Mouse (Mus musculus) limb, embryonic 11.5 days (tissue): ENCODE results near the gene Rabgap1l. TPM values are rescaled to one million over a fixed set of nuclear protein-coding genes. Genes with fewer than 3 reads are reported as not detected.

Source experiments
- ATAC-seq: fragments of 200-750 bp; cut with Nextera tagmentation; 2 replicates; pipeline ENCODE4 v1.8.0; 2017; ENCODE audit warnings: low read depth; ENCODE audit not compliant: insufficient number of reproducible peaks, low FRiP score, low TSS enrichment
- DNase-seq: peaks from one replicate; pipeline ENCODE4 v3.0.0-alpha.2; 2015; ENCODE audit warnings: low spot score
- H3K27ac ChIP-seq: fragments of 300-500 bp; sonication (generic); replicated peaks from 2 replicates; pipeline ENCODE4 v1.5.1; 2014; ENCODE audit warnings: low read depth, mild to moderate bottlenecking, low read length
- H3K27me3 ChIP-seq: fragments of 300-500 bp; sonication (generic); 2 replicates; pipeline ENCODE4 v1.6.1; 2014; ENCODE audit warnings: mild to moderate bottlenecking, low read length, mixed read lengths; ENCODE audit not compliant: control insufficient read depth, insufficient read depth
- H3K36me3 ChIP-seq: fragments of 300-500 bp; sonication (generic); 2 replicates; pipeline ENCODE4 v1.6.1; 2014; ENCODE audit warnings: mild to moderate bottlenecking, low read length, moderate library complexity, mixed read lengths; ENCODE audit not compliant: control insufficient read depth, insufficient read depth
- H3K4me1 ChIP-seq: fragments of 300-500 bp; sonication (generic); 2 replicates; pipeline ENCODE4 v1.6.1; 2014; ENCODE audit warnings: low read length, mixed read lengths; ENCODE audit not compliant: control insufficient read depth, insufficient read depth
- H3K4me2 ChIP-seq: fragments of 300-500 bp; sonication (generic); 2 replicates; pipeline ENCODE4 v1.6.1; 2014; ENCODE audit warnings: low read depth, mild to moderate bottlenecking, moderate library complexity; ENCODE audit not compliant: severe bottlenecking
- H3K4me3 ChIP-seq: fragments of 300-500 bp; sonication (generic); 2 replicates; pipeline ENCODE4 v1.5.1; 2014; ENCODE audit warnings: low read depth, low read length
- H3K9ac ChIP-seq: fragments of 300-500 bp; sonication (generic); 2 replicates; pipeline ENCODE4 v1.6.1; 2014; ENCODE audit warnings: mild to moderate bottlenecking, low read length
- H3K9me3 ChIP-seq: fragments of 300-500 bp; sonication (generic); 2 replicates; pipeline ENCODE4 v1.6.1; 2016; ENCODE audit warnings: low read length; ENCODE audit not compliant: control insufficient read depth
- WGBS: fragments of 180-500 bp; shearing (Covaris S2); extraction: QIAGEN DNeasy Blood & Tissue Kit; methylation state at CpG from one replicate; pipeline ENCODE4 v1.1.7; 2014; 5-methylcytosine and 5-hydroxymethylcytosine counted together
- polyA plus RNA-seq: library from polyadenylated mRNA; unstranded; fragments of >200 nt; fragmentation: Nextera tagmentation; extraction: Ambion mirVana; gene quantifications from 2 replicates; pipeline ENCODE4 v1.2.1, GENCODE M21; 2014

Rabgap1l gene
- polyA plus RNA-seq, 1 experiment from 2014 or later: 14.3 TPM

GRCm38 (mm10) chr1:160681398-160682050, 111.5 kb downstream of the Rabgap1l start:
- no peak overlapping the region for H3K4me2 ChIP-seq
- no peaks in the 10 kb centered on the region for H3K4me1 ChIP-seq
- H3K4me3 ChIP-seq: no peak overlapping the region

GRCm38 (mm10) chr1:160674763-160675162, 118.2 kb downstream of the Rabgap1l start:
- Histone ChIP-seq H3K4me2 (no peak overlapping the region), H3K4me3 (no peak overlapping the region), H3K36me3 (no peaks in the 10 kb centered on the region), H3K27ac (no peak overlapping the region), H3K27me3 (no peaks in the 10 kb centered on the region), H3K4me1 (no peaks in the 10 kb centered on the region), H3K9ac (no peak overlapping the region), H3K9me3 (no peaks in the 10 kb centered on the region)
- DNase-seq (no peak), ATAC-seq (no peak)
- WGBS: 78% methylated on average over 2 of the region's 2 CpGs

More at GRCm38 (mm10) chr1:160681398-160682050, 111.5 kb downstream of the Rabgap1l start:
- H3K36me3 ChIP-seq: no peaks in the 10 kb centered on the region
- no peaks in the 10 kb centered on the region for H3K27me3 ChIP-seq
- DNase-seq (no peak), ATAC-seq (no peak)
- no peak overlapping the region for H3K9ac ChIP-seq
- no peak overlapping the region for H3K27ac ChIP-seq
- H3K9me3 ChIP-seq: no peaks in the 10 kb centered on the region
- 89% methylated on average over 3 of the region's 3 CpGs for WGBS

- no peaks in the 10 kb centered on the region for H3K9me3 ChIP-seq
- WGBS: 54% methylated on average over 3 of the region's 3 CpGs
- no peaks in the 10 kb centered on the region for H3K36me3 ChIP-seq
- H3K27ac ChIP-seq: no peak overlapping the region
- no peak for ATAC-seq
- no peak overlapping the region for H3K4me3 ChIP-seq
- no peaks in the 10 kb centered on the region for H3K4me1 ChIP-seq
- no peak for DNase-seq
- no peak overlapping the region for H3K4me2 ChIP-seq
- no peak overlapping the region for H3K9ac ChIP-seq
- no peaks in the 10 kb centered on the region for H3K27me3 ChIP-seq
Measured at GRCm38 (mm10) chr1:160672088-160672814, 120.8 kb downstream of the Rabgap1l start.

- ATAC-seq: no peak
- H3K27ac ChIP-seq: no peak overlapping the region
- H3K27me3 ChIP-seq: no peaks in the 10 kb centered on the region
- H3K4me3 ChIP-seq: no peak overlapping the region
- H3K4me2 ChIP-seq: no peak overlapping the region
- no peak for DNase-seq
- no peak overlapping the region for H3K9ac ChIP-seq
- H3K4me1 ChIP-seq: 0 out of 2 replicates have a peak, but pooled peaks cover 2% of the 10 kb centered on the region
- no peaks in the 10 kb centered on the region for H3K36me3 ChIP-seq
- H3K9me3 ChIP-seq: no peaks in the 10 kb centered on the region
- WGBS: 41% methylated on average over 2 of the region's 2 CpGs
Measured at GRCm38 (mm10) chr1:160655806-160656470, 137.1 kb downstream of the Rabgap1l start.

- Histone ChIP-seq H3K36me3 (no peaks in the 10 kb centered on the region), H3K9me3 (no peaks in the 10 kb centered on the region), H3K9ac (no peak overlapping the region), H3K4me3 (no peak overlapping the region), H3K27ac (no peak overlapping the region), H3K4me2 (no peak overlapping the region), H3K4me1 (peaks cover 8% of the 10 kb centered on the region; the same call in 1 of the 2 replicates), H3K27me3 (no peaks in the 10 kb centered on the region)
- ATAC-seq (no peak), DNase-seq (no peak)
- 42% methylated on average over 3 of the region's 3 CpGs for WGBS
Measured at GRCm38 (mm10) chr1:160651691-160652090, 141.3 kb downstream of the Rabgap1l start.

- ATAC-seq (no peak), DNase-seq (no peak)
- H3K4me1 ChIP-seq: peaks cover 5% of the 10 kb centered on the region; the same call in 1 of the 2 replicates
- no peaks in the 10 kb centered on the region for H3K36me3 ChIP-seq
- H3K27ac ChIP-seq: no peak overlapping the region
- H3K27me3 ChIP-seq: no peaks in the 10 kb centered on the region
- H3K4me3 ChIP-seq: no peak overlapping the region
- H3K9ac ChIP-seq: no peak overlapping the region
- WGBS: 91% methylated on average over 3 of the region's 3 CpGs
- no peaks in the 10 kb centered on the region for H3K9me3 ChIP-seq
- H3K4me2 ChIP-seq: no peak overlapping the region
Measured at GRCm38 (mm10) chr1:160645416-160645815, 147.6 kb downstream of the Rabgap1l start.

- no peaks in the 10 kb centered on the region for H3K4me1 ChIP-seq
- ATAC-seq: no peak
- WGBS: 84% methylated on average over 12 of the region's 12 CpGs
Measured at GRCm38 (mm10) chr1:160628213-160628932, 164.6 kb downstream of the Rabgap1l start.

More at GRCm38 (mm10) chr1:160628213-160628932, 164.6 kb downstream of the Rabgap1l start:
- H3K9me3 ChIP-seq: no peaks in the 10 kb centered on the region
- H3K4me3 ChIP-seq: no peak overlapping the region
- no peak overlapping the region for H3K9ac ChIP-seq
- no peak overlapping the region for H3K4me2 ChIP-seq
- no peak overlapping the region for H3K27ac ChIP-seq
- no peaks in the 10 kb centered on the region for H3K36me3 ChIP-seq
- no peaks in the 10 kb centered on the region for H3K27me3 ChIP-seq
- DNase-seq: no peak
